Mouse (Mus musculus) kidney, adult 18-20 months (tissue): Measurements from ENCODE around the gene Gpr160.

Source experiments
- DNase-seq: peaks from one replicate; pipeline ENCODE4 v3.0.0; 2021

Gene Gpr160

GRCm38 (mm10) chr3:30917160-30917559, 61.4 kb downstream of the Gpr160 start:
- no peak for DNase-seq

GRCm38 (mm10) chr3:30927664-30928063, 71.9 kb downstream of the Gpr160 start:
- no peak for DNase-seq

GRCm38 (mm10) chr3:30929828-30930227, 74.1 kb downstream of the Gpr160 start:
- no peak for DNase-seq

- DNase-seq, result no peak
Measured at GRCm38 (mm10) chr3:30934384-30934783, 78.6 kb downstream of the Gpr160 start.
